Mouse (Mus musculus): ENCODE measurements at regions not wholly inside any gene's neighbourhood (a gene's known extent, or its start where the extent isn't known, plus 50 kb on each side); places are given as distances from the start of the nearest gene placed in this dataset.

GRCm38 (mm10) chr4:33675044-33675443 lies 249.3 kb upstream of the Cnr1 start:
- intact Hi-C loops (cut with DNase I) = no loop called here
- DNase-seq = no peak

- DNase-seq = no peak
- intact Hi-C loops (cut with DNase I) = no loop called here
Observed at GRCm38 (mm10) chr4:33679351-33679750, 245.0 kb upstream of the Cnr1 start.

DNA sequence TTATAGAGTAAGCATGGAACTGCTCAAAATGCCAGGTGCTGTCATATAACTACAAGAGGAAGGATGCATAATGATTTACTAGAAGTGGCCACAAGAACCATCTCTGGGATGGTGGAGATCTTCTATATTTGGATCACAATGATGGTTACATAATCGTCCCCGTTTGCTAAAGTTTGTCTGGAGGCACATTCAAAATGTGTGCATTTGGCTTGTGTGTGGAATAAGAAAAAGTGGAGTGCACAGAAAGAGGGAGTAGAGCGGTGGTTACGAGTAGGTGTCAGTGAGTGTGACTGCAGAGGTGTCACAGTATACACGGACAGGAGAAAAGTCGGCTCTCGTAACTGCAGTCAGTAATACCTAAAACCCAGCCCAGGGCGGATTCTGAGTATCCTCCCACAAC lies 238.3 kb upstream of the Cnr1 start:
- no peak for DNase-seq
- intact Hi-C loops (cut with DNase I) = no loop called here

- intact Hi-C loops (cut with DNase I) = no loop called here
- no peak for DNase-seq
Observed at GRCm38 (mm10) chr4:33687434-33687833, 237.0 kb upstream of the Cnr1 start.

GRCm38 (mm10) chr4:33693441-33693840 lies 231.0 kb upstream of the Cnr1 start:
- no peak for DNase-seq
- intact Hi-C loops (cut with DNase I) = no loop called here

- intact Hi-C loops (cut with DNase I) = no loop called here
- DNase-seq = no peak
Observed at GRCm38 (mm10) chr4:33696969-33697368, 227.4 kb upstream of the Cnr1 start.

- intact Hi-C loops (cut with DNase I) = no loop called here
- DNase-seq = no peak
Observed at GRCm38 (mm10) chr4:33702028-33702666, 222.2 kb upstream of the Cnr1 start.

- intact Hi-C loops (cut with DNase I) = no loop called here
- DNase-seq = no peak
Observed at GRCm38 (mm10) chr4:33705722-33706121, 218.7 kb upstream of the Cnr1 start.

DNA sequence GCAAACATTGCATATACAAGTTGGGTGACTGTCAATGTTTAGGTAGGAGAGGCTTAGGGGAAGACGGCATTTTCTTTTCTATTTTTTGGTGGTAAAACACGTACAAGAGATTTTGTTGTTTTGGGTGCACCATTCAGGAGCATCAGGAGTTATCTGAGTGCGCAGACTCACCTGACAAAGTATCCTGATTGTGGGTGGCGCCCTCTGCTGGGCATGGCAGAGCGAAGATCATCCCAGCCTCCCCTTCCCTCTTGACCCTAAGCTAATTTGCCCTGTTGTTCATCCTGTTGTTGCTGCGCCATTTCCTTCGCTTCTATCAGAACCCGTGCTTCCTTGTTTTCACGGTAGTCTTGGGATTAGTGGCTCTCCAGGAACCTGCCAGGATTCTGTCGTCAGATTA lies 217.6 kb upstream of the Cnr1 start:
- DNase-seq = no peak
- intact Hi-C loops (cut with DNase I) = no loop called here

DNA sequence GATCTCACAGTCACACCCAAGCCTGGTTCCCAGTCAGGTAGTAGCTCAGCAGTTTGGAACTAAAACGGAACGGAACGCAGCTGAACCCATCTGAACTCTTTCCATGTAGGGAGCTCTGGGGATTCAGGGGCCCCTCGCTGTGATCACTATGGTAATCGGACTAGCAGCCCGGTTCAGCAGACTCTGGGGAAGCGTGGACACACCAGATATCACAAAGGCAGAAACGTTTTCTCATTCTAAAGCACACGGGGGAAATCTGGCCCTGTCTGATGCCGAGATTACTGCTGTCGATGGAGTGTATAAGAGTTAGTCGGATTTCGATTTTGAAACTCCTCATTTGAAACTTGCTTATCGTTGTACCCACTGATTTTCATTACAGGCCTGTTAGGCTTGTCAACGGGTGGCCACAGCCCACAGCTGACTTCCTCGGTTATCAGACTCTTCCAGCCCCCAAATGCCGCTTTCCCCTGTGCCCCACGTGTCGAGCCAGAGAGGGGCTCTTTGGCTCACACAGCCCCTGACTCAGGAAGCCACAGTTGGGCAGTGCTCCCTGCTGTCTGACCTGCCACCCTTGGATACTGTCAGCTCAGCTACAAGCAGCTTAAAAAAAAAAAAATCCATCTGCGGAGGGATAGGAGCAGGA lies 207.8 kb upstream of the Cnr1 start:
- no peak for DNase-seq
- intact Hi-C loops (cut with DNase I) = no loop called here

DNA sequence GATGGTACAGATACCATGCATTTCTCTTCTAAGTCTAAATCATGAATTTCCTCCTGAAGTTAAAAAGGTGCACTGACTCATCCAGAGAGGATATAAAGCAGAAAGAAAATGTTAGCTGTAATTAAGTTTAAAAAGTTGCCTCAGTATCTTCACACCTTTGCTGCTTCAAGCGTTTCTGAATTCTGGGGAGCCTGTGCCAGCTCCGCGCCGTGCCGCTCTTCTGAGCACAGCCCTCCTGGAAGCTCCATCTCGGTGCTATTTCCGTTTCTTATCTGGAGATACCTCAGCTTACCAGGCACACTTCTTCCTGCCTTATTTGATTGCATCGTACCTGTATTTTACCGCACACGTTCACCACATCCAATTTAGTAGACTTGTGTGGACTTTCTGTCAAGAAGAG lies 203.4 kb upstream of the Cnr1 start:
- intact Hi-C loops (cut with DNase I) = no loop called here
- DNase-seq = no peak

- intact Hi-C loops (cut with DNase I) = no loop called here
- no peak for DNase-seq
Observed at GRCm38 (mm10) chr4:33721971-33722370, 202.4 kb upstream of the Cnr1 start.

DNA sequence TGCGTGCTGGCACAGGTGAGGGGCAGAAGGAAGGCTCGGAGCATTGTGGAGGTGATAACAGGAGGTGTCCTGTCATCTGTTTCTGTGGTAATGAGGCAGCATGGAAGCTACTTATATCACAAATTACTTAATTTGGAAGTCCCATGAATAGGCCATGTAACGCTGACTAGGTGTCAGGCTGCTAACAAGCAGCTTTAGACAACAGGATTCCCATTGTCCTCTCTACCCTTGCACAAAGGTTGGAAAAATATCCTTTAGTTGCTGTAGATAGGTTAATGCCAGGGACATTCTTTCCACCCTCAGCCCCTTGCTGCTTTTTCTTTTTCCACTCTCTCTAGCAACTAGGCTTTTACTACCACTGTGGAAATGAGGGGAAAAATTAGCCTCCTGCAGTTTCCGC lies 192.6 kb upstream of the Cnr1 start:
- DNase-seq = no peak
- intact Hi-C loops (cut with DNase I) = no loop called here

DNA sequence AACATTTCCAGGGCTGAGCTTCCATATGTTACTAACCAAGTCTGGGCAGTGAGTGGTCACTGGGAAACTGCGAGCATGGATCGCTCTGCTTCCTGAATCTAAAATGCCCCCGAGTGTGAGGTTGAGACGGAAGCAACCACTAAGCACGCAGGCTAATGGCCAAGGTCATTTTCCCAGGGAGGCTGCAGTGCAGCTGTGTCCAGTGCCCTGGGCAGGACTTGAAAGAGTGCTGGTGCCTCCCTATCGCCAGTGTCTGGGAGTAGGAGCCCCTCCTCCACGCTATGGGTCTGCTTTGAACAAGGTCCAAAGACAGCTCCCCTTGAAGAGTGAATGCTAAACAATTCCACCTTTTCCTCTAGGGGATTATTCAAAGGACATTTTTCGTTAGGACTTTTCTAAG lies 189.5 kb upstream of the Cnr1 start:
- intact Hi-C loops (cut with DNase I) = no loop called here
- peak in 1 of 2 experiments; percentile 30 for DNase-seq

GRCm38 (mm10) chr4:33735442-33735966 lies 188.9 kb upstream of the Cnr1 start:
- no peak for DNase-seq
- intact Hi-C loops (cut with DNase I) = no loop called here

DNA sequence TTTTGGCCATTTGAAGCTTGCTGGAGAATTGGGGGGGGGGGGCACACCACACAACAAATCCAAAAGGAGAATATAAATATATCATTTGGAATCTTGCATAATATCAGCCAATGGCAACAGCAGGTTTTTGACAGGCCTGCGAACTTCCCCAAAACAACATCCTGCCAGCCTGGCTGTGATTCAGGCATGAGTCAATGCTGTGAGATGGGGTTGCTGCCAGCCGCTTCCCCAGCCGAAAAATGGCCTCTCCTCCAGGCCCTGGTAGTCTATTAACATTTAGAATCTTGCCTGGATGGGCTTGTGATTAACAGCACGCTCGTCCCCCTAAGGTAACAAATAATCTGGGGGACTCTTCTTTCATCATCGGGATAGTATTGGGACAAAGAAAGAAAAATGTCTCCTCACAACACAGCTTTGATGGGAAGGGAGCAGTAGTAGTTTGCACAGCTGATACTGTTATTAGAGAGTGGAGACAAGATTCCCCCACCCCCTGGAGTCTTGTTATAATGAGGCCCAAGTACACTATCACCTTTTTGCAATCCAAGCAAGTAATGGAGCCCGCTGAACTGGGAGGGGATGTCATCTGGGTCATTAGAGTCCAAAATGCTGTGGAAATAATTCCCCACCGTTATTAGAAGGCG lies 188.2 kb upstream of the Cnr1 start:
- intact Hi-C loops (cut with DNase I) = no loop called here
- peak; percentile 18 to 47 for DNase-seq

GRCm38 (mm10) chr4:33737337-33737736 lies 187.1 kb upstream of the Cnr1 start:
- intact Hi-C loops (cut with DNase I) = no loop called here
- DNase-seq = no peak

DNA sequence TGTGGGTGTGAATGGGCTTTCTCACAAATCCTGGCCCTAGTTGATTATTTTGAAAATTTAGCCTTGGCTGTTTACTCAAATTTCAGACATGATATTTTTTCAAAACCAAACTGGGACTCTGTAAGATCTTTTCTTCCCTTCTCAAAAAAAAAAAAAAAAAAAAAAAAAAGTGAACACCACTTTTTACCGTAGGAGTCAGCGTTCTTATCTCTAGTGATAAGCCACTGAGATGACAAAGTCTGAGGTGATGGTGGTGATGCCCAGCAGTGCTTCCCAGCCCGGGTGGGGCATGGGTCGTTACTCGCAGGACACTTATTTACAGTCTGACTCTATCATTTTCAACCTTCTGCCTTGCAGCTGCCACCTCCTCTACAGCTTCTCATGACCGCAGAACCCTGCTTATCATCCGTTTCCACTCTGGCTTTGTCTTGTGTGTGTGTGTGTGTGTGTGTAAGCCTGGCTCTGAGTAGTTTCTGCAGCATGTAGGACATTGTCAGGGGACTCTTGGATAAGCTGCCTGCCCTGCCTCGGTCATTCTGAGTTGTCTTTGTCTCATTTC lies 186.5 kb upstream of the Cnr1 start:
- intact Hi-C loops (cut with DNase I) = no loop called here
- no peak for DNase-seq

GRCm38 (mm10) chr4:33739211-33739904 lies 185.0 kb upstream of the Cnr1 start:
- DNase-seq = no peak
- intact Hi-C loops (cut with DNase I) = no loop called here

- intact Hi-C loops (cut with DNase I) = no loop called here
- DNase-seq = no peak
Observed at GRCm38 (mm10) chr4:33740982-33741381, 183.4 kb upstream of the Cnr1 start.

GRCm38 (mm10) chr4:33745180-33745579 lies 179.2 kb upstream of the Cnr1 start:
- DNase-seq = no peak
- intact Hi-C loops (cut with DNase I) = no loop called here
